Mouse (Mus musculus) natural killer cell, adult 2 months (primary cell): ENCODE results near the gene Uap1l1.
"Not testable (repeated sequence)": the region's sequence is repeated elsewhere in the genome, so short reads cannot be mapped to it uniquely, and the experiment has no call there.

Experiments
- DNase-seq, 2 experiments: peaks; one replicate each; pipeline ENCODE4 v3.0.0; 2022; ENCODE audit warnings: low spot score in 2 of 2

The Uap1l1 gene

GRCm38 (mm10) chr2:25365091-25365761, at the start of gene Uap1l1:
Gene Uap1l1, minus strand, starts transcription at chr2:25365682.
- peak; percentile 46 to 65 for DNase-seq

- DNase-seq: not testable (repeated sequence)
Measured at GRCm38 (mm10) chr2:25413436-25413835, 48.0 kb upstream of the Uap1l1 start.

DNA sequence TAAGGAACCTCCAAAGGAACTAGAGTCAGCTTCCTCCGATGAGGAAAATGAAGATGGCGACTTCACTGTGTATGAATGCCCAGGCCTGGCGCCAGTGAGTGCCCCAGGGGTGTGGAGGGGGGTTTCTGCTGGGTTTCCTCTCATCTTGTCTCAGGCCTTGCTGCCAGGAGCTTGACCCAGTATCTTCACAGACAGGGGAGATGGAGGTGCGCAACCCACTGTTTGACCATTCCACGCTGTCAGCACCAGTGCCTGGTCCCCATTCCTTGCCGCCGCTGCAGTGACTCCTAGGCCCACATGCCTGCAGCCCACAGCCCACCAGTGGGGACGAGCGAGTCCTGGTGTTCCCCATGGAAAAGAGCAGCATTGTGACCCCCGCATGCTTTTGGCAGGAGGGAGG, 43.4 kb upstream of the Uap1l1 start:
- DNase-seq: no peak

DNA sequence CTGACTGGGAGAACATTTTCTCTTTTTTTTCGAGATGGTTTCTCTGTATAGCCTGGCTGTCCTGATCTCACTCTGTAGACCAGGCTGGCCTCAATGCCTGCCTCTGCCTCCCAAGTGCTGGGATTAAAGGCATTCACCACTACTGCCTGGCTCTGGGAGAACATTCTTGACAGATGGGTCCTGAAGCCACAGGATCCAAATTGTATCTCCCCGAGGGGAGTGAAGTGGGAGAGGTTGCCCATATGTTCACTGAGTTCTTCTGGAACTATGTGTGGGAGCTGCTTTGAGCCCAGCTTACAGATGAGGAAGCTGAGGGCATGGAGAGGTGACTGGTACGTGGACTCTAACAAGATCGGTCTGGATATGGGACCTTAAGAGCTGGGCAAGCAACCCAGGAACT, 38.5 kb upstream of the Uap1l1 start:
- no peak for DNase-seq

DNA sequence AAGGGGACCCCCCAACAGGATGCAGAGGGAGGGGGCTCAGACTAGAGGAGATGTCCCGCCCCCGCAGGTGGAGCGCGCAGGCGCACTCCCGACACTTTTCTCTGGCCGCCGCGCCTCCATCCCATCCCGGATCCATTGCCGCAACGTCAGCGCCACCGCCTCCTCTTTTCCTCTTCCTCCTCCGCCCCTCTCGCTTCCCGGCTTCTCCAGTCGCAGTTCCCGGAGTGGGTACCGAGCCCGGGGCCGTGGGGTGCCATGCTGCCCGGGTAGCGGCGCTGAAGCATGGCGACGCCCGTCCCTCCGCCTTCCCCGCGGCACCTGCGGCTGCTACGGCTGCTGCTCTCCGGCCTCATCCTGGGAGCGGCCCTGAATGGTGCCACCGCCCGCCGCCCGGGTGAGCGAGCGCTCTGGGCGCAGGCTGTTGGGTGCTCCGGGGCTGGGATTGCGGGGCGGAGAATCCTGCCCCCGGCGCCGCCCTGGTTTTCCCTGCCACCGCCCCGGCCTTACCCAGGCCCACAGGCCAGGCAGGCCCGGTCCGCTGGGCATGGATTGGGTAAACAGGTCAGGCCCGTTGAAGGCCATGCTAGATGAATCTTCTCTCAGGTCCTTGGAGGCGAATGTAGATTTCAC, 37.6 kb upstream of the Uap1l1 start:
- DNase-seq: no peak

- DNase-seq: peak; percentile 67 to 81
Measured at GRCm38 (mm10) chr2:25402377-25402971, 37.0 kb upstream of the Uap1l1 start.

- no peak for DNase-seq
Measured at GRCm38 (mm10) chr2:25400764-25401163, 35.3 kb upstream of the Uap1l1 start.

DNA sequence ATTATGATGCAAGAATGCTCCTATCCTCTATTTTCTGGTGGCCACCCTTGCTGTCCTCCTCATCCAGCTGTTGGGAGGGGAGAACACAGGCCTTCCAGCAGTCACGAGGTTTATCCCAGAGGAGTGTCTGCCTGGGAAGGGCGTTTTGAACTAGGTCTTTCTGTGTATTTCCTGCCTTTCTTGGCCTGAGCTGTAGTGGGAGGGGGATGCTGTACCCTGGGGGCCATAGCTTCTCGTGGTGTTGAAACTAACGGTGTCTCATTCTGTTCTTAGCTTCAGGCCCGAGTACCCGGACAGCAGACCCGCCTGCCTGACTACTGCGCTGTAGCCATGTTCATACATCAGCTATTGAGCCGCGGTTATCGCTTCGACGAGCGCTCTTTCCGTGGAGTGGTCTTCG, 34.8 kb upstream of the Uap1l1 start:
- DNase-seq: no peak

DNA sequence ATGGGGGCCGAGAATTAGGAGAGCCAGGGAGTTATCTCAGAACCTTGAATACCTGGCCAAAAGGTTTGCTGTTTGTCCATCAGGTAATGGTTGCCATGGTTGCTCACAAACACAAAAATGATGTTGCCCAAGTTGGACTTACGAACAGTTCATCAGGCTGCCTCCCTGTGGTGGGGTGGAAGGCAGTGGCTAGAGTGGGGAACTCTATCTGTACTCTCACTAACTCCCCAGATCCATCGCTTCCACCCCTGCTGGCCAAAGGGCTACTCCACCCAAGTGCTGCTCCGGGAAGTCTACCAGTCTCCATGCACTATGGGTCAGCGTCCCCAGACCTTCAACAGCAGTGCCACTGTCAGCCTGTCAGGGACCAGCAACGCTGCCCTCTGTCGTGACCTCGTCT, 33.6 kb upstream of the Uap1l1 start, which contains the start of gene Npdc1:
Gene Npdc1 (plus strand): TSS at position 301 of the 400 bp plus-strand sequence.
- DNase-seq: no peak

DNA sequence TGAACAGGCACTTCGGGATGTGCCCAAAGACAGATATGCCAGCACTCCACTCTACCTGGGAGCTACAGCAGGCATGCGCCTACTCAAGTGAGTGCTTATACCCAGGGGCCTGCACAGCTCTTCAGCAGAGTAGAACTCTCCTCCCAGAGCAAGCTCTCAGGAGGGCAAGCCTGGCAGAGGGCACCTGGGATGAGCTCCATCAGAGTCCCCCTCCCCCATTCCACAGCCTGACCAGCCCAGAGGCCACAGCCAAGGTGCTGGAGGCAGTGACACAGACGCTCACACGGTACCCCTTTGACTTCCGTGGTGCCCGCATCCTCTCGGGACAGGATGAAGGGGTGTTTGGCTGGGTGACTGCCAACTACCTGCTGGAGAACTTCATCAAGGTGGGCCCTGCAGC, 32.6 kb upstream of the Uap1l1 start:
- DNase-seq: no peak

- no peak for DNase-seq
Measured at GRCm38 (mm10) chr2:25397010-25397409, 31.5 kb upstream of the Uap1l1 start.

GRCm38 (mm10) chr2:25396597-25396983, 31.1 kb upstream of the Uap1l1 start:
- DNase-seq: no peak

- DNase-seq: no peak
Measured at GRCm38 (mm10) chr2:25395721-25396596, 30.5 kb upstream of the Uap1l1 start, which contains the start of gene Entpd2. Gene Entpd2, plus strand, starts transcription at chr2:25395874.

GRCm38 (mm10) chr2:25394281-25395221, 29.1 kb upstream of the Uap1l1 start:
- DNase-seq: no peak

DNA sequence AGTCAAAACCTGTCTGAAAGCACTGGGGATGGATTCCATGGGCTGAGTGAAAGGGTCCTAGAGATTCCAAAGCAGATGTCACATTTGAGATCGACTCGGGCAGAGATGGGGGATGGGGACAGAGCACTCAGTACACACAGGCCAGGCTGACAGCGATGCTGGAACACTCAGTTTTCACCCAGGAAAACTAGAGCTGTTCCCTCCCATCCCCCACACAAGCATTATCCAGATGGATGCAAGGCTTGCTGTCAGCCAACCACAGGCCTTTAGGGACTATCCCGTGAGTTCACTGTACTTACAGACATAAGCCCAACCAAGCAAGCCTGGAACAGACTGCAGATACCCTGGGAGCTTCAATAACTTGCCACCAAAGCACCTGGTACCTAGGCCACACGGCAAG, 25.8 kb upstream of the Uap1l1 start:
- no peak for DNase-seq

- no peak for DNase-seq
Measured at GRCm38 (mm10) chr2:25384492-25384891, 19.0 kb upstream of the Uap1l1 start.

DNA sequence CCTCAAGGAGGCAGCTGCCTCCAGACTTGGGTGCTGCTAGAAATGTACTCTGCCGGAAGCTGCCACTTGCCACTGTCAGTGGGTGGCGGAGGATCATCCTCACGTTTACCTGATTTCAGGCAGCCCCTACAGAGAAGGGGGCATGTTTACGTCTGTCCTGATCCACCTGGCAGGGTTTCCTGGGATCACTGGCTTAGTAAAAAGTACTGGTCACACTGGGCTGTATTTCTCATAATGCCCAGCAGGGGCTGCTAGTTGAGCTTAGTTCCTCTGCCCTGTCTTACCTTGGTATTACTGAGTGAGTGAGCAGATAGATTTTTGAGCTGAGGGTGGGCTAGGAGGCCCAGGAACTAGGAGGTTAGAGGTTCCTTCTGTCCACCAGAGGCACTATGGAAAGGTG, 11.1 kb upstream of the Uap1l1 start:
- DNase-seq: peak; percentile 30 to 37

- no peak for DNase-seq
Measured at GRCm38 (mm10) chr2:25373431-25373830, 7.9 kb upstream of the Uap1l1 start.

GRCm38 (mm10) chr2:25372644-25373391, 7.3 kb upstream of the Uap1l1 start:
- DNase-seq: no peak
